Mouse (Mus musculus) gastrocnemius, postnatal 36 days (tissue): ENCODE measurements at regions not wholly inside any gene's neighbourhood (a gene's known extent, or its start where the extent isn't known, plus 50 kb on each side); places are given as distances from the start of the nearest gene placed in this dataset.

ENCODE experiments used
- DNase-seq, 2 experiments: peaks; one replicate each; pipeline ENCODE4 v3.0.0; 2022
- intact Hi-C: fragments of 180-260 bp; cut with DNase I; formaldehyde crosslinking; loops from one replicate; pipeline ENCODE4 v1.15.1; 2025

GRCm38 (mm10) chr13:81852309-81852978 is 69.6 kb downstream of the Cetn3 start:
- DNase-seq: no peak
- intact Hi-C loops: no loop called here

GRCm38 (mm10) chr13:81856072-81856471 is 73.2 kb downstream of the Cetn3 start:
- intact Hi-C loops: no loop called here
- DNase-seq: no peak

GRCm38 (mm10) chr13:81860683-81861082 is 77.8 kb downstream of the Cetn3 start:
- DNase-seq: no peak
- intact Hi-C loops: no loop called here

GRCm38 (mm10) chr13:81861886-81862600 is 79.2 kb downstream of the Cetn3 start:
- DNase-seq: no peak
- intact Hi-C loops: no loop called here

GRCm38 (mm10) chr13:81871226-81871625 is 88.3 kb downstream of the Cetn3 start:
- no peak for DNase-seq
- intact Hi-C loops: no loop called here

GRCm38 (mm10) chr13:81885879-81886278 is 103.0 kb downstream of the Cetn3 start:
- intact Hi-C loops: no loop called here
- no peak for DNase-seq

- DNase-seq: no peak
- intact Hi-C loops: no loop called here
Observed at GRCm38 (mm10) chr13:81930266-81930665, 147.4 kb downstream of the Cetn3 start.

- no peak for DNase-seq
- intact Hi-C loops: no loop called here
Observed at GRCm38 (mm10) chr13:81931199-81931598, 148.3 kb downstream of the Cetn3 start.

- intact Hi-C loops: no loop called here
- DNase-seq: no peak
Observed at GRCm38 (mm10) chr13:81937061-81937460, 154.2 kb downstream of the Cetn3 start.

GRCm38 (mm10) chr13:81944047-81944446 is 161.2 kb downstream of the Cetn3 start:
- DNase-seq: peak; percentile 30 to 62

GRCm38 (mm10) chr13:81944469-81944868 is 161.6 kb downstream of the Cetn3 start:
- no peak for DNase-seq
- intact Hi-C loops: no loop called here

More at GRCm38 (mm10) chr13:81944047-81944446, 161.2 kb downstream of the Cetn3 start:
- intact Hi-C loops: no loop called here

GRCm38 (mm10) chr13:81945741-81946140 is 162.9 kb downstream of the Cetn3 start:
- DNase-seq: no peak
- intact Hi-C loops: no loop called here

GRCm38 (mm10) chr13:81965431-81965830 is 182.6 kb downstream of the Cetn3 start:
- intact Hi-C loops: no loop called here

GRCm38 (mm10) chr13:81975878-81976277 is 193.0 kb downstream of the Cetn3 start:
- DNase-seq: no peak
- intact Hi-C loops: no loop called here

More at GRCm38 (mm10) chr13:81965431-81965830, 182.6 kb downstream of the Cetn3 start:
- DNase-seq: no peak

- no peak for DNase-seq
- intact Hi-C loops: no loop called here
Observed at GRCm38 (mm10) chr13:81978003-81978402, 195.1 kb downstream of the Cetn3 start.

GRCm38 (mm10) chr13:81979289-81979688 is 196.4 kb downstream of the Cetn3 start:
- DNase-seq: no peak
- intact Hi-C loops: no loop called here

GRCm38 (mm10) chr13:81980094-81980493 is 197.2 kb downstream of the Cetn3 start:
- intact Hi-C loops: no loop called here
- no peak for DNase-seq

GRCm38 (mm10) chr13:81982491-81982890 is 199.6 kb downstream of the Cetn3 start:
- DNase-seq: no peak
- intact Hi-C loops: no loop called here

GRCm38 (mm10) chr13:82000681-82001212 is 217.9 kb downstream of the Cetn3 start:
- no peak for DNase-seq
- intact Hi-C loops: no loop called here

GRCm38 (mm10) chr13:82005929-82006726 is 223.3 kb downstream of the Cetn3 start:
- intact Hi-C loops: no loop called here
- no peak for DNase-seq

- intact Hi-C loops: no loop called here
- no peak for DNase-seq
Observed at GRCm38 (mm10) chr13:82007222-82007621, 224.3 kb downstream of the Cetn3 start.
